Mouse (Mus musculus) left cerebral cortex, adult 9 months (tissue): ENCODE measurements around the gene Serpina1a.
"Not testable (repeated sequence)": the region's sequence is repeated elsewhere in the genome, so short reads cannot be mapped to it uniquely, and the experiment has no call there.

Source experiments
- DNase-seq, 2 experiments: peaks; one replicate each; pipeline ENCODE4 v3.0.0; 2022; ENCODE audit warnings: low spot score in 2 of 2

The Serpina1a gene

GRCm38 (mm10) chr12:103863101-103863974 lies at the start of gene Serpina1a:
Gene Serpina1a (minus strand): TSS chr12:103863562.
- not testable (repeated sequence) for DNase-seq

DNA sequence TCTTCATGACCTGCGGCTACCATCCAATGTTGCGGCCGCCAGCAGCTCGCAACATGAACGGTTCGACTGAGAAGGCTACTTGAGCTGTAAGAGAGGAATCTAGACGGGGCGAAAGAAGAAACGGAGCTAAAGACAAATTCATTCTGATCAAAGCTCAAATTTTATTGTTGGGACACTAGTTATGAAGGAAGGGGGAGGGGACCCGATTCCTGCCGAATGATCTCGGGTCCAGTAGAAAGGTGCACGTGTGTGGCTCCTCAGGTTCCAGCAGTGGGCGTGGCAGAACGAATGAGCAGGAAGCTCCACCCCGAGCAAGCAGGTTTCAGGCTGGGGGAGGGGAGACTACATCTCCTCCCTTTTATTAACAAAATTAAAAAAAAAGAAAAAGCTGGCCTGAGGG lies 45.8 kb upstream of the Serpina1a start:
- not testable (repeated sequence) for DNase-seq

- DNase-seq = not testable (repeated sequence)
These were observed 44.4 kb upstream of the Serpina1a start for GRCm38 (mm10) chr12:103907746-103908145.

DNA sequence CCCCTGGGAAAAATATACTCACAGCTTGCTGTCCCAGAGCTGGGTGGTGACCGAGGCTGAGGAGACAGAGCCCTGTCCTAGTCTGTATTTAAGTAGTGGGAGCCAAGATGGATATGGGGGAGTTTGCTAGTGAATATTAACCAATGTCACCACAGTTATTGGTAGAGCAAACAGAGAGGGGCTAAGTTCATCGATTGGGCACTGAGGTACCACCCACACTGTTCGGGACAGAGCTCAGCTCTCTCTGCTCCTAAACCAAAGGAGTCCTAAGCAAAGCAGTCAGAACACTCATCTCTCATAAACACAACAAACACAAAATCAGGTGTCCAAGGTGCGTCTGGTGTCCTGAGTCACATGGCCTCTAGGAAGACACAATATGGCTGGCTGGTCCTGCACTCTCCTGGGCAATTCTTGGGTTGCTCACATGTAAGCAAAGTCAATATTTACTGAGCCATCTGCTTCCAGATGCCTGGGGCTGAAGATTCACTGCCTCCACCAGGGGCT lies 41.5 kb upstream of the Serpina1a start, which contains the start of gene Serpina1c:
Gene Serpina1c, minus strand, starts transcription at position 51 of the 504 bp plus-strand sequence.
- not testable (repeated sequence) for DNase-seq

DNA sequence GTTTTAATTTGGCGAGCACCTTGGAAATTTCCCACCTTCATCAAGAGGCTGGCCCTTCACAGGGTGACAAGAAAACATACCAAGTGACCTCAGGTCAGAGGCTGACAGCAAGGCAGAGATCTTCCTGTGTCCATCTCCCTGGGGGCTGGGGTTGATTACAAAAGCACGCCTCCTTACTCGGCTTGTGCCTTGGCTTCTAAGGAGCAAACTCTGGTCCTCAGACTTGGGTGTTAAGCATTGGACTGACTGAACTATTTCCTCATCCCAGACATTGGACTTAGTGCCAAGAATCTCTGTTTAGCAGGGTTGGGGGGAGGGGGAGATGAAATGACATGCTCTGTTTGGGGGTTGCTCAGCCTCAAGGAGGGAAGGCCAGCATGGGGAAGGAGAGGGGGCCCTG lies 38.6 kb upstream of the Serpina1a start:
- not testable (repeated sequence) for DNase-seq

DNA sequence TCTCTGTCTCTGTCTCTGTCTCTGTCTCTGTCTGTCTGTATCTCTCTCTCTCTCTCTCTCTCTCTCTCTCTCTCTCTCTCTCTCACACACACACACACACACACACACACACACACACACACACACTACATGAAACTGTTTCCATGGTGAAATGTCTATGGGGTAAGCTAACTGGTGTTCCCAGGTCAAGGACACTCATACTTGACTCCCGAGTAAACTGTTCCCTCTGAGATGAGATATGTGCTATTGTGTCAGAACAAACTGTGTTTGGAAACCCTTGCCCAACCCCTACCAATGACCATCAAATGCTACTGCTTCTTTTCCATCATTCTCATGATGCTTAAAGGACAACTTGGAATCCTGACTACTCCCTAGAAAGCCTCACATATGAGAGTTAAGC lies 3.5 kb upstream of the Serpina1a start:
- not testable (repeated sequence) for DNase-seq

DNA sequence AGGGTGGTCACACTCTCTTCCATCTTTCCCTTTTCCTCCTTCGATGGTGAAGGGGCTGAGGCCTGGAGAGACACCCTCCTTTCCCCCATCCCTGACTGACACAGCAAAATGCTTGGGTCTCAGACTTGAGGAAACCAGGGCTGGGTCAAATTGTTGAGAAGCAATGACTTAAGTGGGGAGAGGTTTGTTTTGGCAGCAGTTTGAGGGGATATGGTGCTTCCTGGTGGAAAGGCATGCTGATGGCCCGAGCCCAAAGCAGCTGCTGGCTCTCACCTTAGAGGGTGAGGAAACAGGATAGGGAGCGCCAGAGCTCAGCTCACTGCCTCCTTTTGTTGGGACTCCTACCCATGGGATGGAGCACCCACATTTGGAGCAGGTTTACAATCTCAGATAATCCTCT lies 2.4 kb downstream of the Serpina1a start:
- DNase-seq = no peak

DNA sequence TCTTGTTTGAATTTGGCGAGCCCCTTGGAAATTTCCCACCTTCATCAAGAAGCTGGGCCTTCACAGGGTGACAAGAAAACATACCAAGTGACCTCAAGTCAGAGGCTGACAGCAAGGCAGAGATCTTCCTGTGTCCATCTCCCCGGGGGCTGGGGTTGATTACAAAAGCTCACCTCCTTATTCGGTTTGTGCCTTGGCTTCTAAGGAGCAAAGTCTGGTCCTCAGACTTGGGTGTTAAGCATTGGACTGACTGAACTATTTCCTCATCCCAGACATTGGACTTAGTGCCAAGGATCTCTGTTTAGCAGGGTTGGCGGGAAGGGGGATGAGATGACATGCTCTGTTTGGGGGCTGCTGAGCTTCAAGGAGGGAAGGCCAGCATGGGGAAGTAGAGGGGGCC lies 2.8 kb downstream of the Serpina1a start:
- DNase-seq = not testable (repeated sequence)

DNA sequence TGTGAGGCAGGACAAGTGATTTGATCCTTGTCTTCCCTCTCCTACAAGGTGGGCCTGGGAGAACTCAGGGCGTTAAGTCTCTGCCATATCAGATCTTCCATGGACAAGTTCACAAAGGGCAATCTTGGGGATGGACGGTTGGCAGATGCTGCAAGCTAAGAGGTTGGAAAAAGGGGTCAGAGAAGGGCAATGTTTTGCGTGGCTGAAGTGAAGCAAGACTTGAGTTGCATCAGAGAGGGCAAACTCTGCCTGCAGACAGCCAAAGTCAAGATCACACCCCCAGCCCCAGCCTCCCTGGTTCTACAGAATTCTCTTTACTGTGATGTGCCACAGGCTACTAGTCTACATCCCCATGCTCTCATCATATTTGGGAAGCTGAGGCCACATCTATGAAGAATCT lies 3.8 kb downstream of the Serpina1a start:
- DNase-seq = not testable (repeated sequence)

DNA sequence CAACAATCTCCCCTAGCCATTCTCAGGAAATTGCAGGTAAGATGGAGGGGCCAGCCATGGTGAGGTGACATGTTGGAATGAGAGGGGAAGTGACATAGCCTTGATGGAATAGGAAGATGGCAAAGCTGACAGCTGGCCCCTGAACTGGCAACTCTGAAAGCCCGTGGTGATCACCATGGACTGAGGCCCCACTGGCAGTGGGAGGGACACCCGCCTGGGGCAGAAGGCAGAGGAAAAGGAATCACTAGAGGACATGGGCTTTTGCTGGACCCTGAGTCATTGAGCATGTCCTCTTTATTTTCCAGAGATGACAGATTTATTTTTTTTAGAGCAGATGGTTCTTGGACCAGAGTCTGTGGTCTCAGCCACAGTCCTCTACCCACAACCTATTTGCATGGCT lies 10.3 kb downstream of the Serpina1a start:
- not testable (repeated sequence) for DNase-seq

DNA sequence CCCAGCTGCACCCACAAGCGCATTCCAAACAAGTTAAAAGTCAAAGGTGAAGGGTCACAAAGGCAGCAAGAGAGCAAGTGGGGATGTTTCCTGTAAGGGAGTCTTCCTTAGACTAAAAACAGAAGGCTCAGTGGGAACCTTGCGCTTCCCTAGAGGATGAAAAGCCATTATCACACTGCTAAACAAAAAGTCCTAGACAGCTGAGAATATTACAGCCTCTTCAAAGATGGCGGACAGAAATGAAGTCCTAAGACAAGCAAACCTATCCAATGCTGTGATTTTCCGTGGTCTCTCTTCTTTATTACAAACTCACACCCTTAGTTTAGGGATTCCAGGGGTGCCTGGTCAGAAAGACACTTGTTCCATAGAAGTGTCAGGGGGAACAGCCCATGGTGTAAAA lies 33.1 kb downstream of the Serpina1a start, which contains the start of gene Serpina1b:
Gene Serpina1b, minus strand, starts transcription at position 101 of the 400 bp plus-strand sequence.
- DNase-seq = not testable (repeated sequence)

- DNase-seq = not testable (repeated sequence)
These were observed 35.5 kb downstream of the Serpina1a start for GRCm38 (mm10) chr12:103827661-103828372.

GRCm38 (mm10) chr12:103823826-103824225 lies 39.5 kb downstream of the Serpina1a start:
- DNase-seq = not testable (repeated sequence)
